Mouse (Mus musculus) small intestine, adult 2 months (tissue): ENCODE data around the gene Ccr8. TPM values are rescaled to one million over a fixed set of nuclear protein-coding genes. Genes with fewer than 3 reads are reported as not detected.
A peak's percentile ranks its signal among the peaks of the same experiment; 100 is the strongest.

Experiments
- H3K27ac ChIP-seq: fragments of 200-500 bp; 2 replicates; pipeline ENCODE4 v1.5.1; 2012; ENCODE audit warnings: low read depth, low read length, control low read depth, inconsistent platforms; ENCODE audit not compliant: insufficient read depth
- H3K27me3 ChIP-seq: fragments of 200-500 bp; 2 replicates; pipeline ENCODE4 v1.6.1; 2012; ENCODE audit warnings: mild to moderate bottlenecking, moderate library complexity, low read length, inconsistent platforms; ENCODE audit not compliant: control insufficient read depth, insufficient read depth
- H3K36me3 ChIP-seq: fragments of 200-500 bp; 2 replicates; pipeline ENCODE4 v1.6.1; 2012; ENCODE audit warnings: mild to moderate bottlenecking, low read length, control low read depth, inconsistent platforms; ENCODE audit not compliant: control insufficient read depth, insufficient read depth
- H3K4me1 ChIP-seq: fragments of 200-500 bp; 2 replicates; pipeline ENCODE4 v1.6.1; 2012; ENCODE audit warnings: low read length, inconsistent platforms, mixed read lengths; ENCODE audit not compliant: control insufficient read depth, insufficient read depth, insufficient read length
- H3K4me3 ChIP-seq: fragments of 200-500 bp; 2 replicates; pipeline ENCODE4 v1.5.1; 2012; ENCODE audit warnings: low read depth, mild to moderate bottlenecking, control low read depth, inconsistent platforms, low read length, moderate library complexity
- CTCF ChIP-seq: fragments of 200-500 bp; IDR thresholded peaks from 2 replicates; pipeline ENCODE4 v1.5.1; 2012; ENCODE audit warnings: low read depth, mild to moderate bottlenecking, control low read depth, inconsistent platforms, low read length, moderate library complexity, mixed read lengths; ENCODE audit not compliant: insufficient replicate concordance, insufficient read length; ENCODE audit errors: extremely low read depth
- POLR2A ChIP-seq: fragments of 200-500 bp; IDR thresholded peaks from 2 replicates; pipeline ENCODE4 v1.6.1; 2012; ENCODE audit warnings: low read depth, mild to moderate bottlenecking, control low read depth, inconsistent platforms, low read length, moderate library complexity
- WGBS: fragments of 180-500 bp; shearing (Covaris S2); methylation state at CpG from one replicate; pipeline ENCODE4 v1.1.7; 2018; 5-methylcytosine and 5-hydroxymethylcytosine counted together
- polyA plus RNA-seq: library from polyadenylated mRNA; depleted of rRNA; stranded (reverse); fragments of >200 nt; gene quantifications from 2 replicates; pipeline ENCODE4 v1.2.3, GENCODE M21; 2012

Ccr8 gene
- polyA plus RNA-seq, 1 experiment: 0.25 TPM

DNA sequence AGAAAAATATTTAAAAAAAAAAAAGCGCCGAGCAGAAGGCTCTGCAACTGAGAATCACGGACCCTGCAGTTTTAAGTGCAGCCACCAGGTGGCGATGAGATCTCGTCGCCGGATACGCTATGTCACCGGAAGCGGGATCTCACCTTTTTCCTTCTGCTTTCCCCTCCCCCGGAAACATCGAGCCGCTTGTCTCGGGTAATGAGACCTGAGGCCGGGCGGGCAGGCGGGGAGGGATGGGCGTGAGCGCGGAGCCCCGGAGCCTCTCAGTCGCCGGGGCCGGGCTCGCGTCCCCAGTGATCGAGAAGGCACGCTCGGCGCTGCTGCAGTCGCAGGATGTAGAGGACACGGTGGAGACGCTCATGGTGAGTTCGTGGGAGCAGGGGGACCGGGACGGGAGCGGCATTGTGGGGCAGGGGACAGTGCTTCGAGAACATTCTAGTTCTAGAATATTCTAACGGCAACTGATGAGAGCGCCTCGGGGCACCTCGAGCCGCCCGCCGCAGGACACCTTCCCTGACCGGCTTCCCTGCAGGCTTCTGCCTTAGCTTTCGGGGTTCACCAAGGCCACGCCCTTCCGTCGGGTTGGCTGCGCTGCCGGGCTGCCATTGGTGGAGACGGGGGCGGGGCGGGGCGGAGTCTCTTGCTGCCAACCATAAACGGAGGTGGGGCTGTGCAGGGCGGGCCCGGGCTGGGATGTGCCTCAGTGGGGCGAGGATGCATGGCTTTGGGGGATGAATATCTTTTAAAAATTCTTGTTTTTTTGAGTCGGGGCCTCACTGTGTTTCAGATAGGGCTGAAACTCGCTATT is 18.5 kb downstream of the Ccr8 start, which contains the start of gene Slc25a38:
Gene Slc25a38 (plus strand): TSS at position 164 of the 808 bp plus-strand sequence.
- peak within 1 kb of the TSS; percentile 89 for H3K4me3 ChIP-seq
- peak; percentile 86 for TF ChIP-seq POLR2A
- peak; percentile 90 for TF ChIP-seq CTCF
- no peaks in the 10 kb centered on the region for H3K27me3 ChIP-seq
- peak within 1 kb of the TSS; percentile 96 for H3K27ac ChIP-seq
- no peaks in the 10 kb centered on the region for H3K36me3 ChIP-seq
- H3K4me1 ChIP-seq: peaks cover 14% of the 10 kb centered on the region
- under 1% methylated on average over 62 of the region's 62 CpGs for WGBS

DNA sequence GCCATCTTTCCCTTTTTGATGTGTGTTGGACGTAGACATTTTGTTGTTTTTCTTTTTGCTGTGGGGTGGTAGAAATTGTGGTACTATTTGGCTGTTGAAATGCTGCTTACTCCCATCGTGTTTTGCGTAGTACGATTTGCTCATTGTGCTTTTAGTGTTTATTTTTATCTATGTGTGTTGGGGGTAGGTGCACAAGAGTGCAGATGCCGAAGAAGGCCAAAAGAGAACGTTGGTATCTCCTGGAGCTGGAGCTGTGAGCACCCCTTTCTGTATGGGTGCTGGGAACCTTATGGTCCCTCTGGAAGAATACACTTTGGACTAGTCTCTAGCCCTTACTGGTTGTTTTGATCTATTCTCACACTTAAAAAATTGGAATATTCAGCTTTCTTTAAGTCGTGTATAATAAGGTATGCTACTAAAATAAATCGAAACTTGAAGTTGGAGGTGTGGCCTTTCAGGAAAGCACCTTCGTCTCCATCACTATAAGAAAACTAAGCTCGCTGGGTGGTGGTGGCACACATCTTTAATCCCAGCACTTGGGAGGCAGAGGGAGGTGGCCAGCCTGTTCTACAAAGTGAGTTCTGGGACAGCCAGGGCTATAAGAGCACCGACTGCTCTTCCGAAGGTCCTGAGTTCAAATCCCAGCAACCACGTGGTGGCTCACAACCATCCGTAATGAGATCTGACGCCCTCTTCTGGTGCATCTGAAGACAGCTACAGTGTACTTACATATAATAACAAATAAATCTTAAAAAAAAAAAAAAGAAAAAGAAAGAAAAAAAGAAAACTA is 19.4 kb downstream of the Ccr8 start:
- no peak overlapping the region for H3K4me3 ChIP-seq
- H3K36me3 ChIP-seq: 0 out of 2 replicates have a peak, but pooled peaks cover under 1% of the 10 kb centered on the region
- WGBS: 75% methylated on average over 15 of the region's 15 CpGs

DNA sequence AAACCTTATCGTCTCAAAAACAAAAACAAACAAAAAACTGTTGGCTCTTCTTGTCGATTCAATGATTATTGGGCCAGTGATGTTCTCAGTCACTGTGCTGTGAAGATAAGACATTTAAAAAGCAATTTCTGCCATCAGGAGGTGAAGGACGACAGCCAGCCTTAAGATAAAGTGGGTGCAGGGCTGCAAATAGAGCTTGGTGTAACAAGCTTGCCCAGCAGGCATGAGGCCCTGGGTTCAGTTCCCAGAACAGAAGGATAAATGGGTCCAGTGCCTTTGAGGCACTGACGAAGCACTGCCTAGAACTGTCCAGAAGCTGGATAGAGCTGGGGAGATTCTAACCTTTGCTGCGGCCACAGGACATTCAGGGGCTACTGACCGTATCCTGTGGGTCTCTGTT is 20.6 kb downstream of the Ccr8 start:
- H3K4me1 ChIP-seq: peaks cover 18% of the 10 kb centered on the region
- no peak overlapping the region for H3K4me3 ChIP-seq
- 88% methylated on average over 6 of the region's 6 CpGs for WGBS
- H3K36me3 ChIP-seq: peaks cover 10% of the 10 kb centered on the region
- TF ChIP-seq POLR2A: no peak
- TF ChIP-seq CTCF: no peak
- H3K27ac ChIP-seq: no peak overlapping the region
- H3K27me3 ChIP-seq: no peaks in the 10 kb centered on the region

More for the DNA sequence above, 19.4 kb downstream of the Ccr8 start:
- no peak for TF ChIP-seq POLR2A
- TF ChIP-seq CTCF: no peak
- Histone ChIP-seq H3K27me3 (no peaks in the 10 kb centered on the region), H3K27ac (0 out of 2 replicates have a peak overlapping the region, but pooled peaks have one; percentile 10), H3K4me1 (peaks cover 18% of the 10 kb centered on the region)

DNA sequence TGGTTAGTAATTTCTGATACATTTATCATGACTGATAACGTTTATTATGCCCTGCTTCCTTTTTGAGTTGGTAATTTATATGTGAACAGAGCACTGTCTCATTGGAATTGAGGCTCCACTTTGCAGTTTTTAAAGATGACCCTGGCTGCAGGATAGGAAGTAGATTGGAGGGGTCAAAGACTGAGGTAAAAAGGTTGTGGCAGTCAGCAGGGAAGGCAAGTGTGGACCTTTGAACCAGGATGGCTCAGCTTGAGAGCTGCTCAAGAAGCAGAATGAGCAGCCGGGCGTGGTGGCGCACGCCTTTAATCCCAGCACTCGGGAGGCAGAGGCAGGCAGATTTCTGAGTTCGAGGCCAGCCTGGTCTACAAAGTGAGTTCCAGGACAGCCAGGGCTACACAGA is 21.5 kb downstream of the Ccr8 start:
- 56% methylated on average over 7 of the region's 7 CpGs for WGBS
- no peak for TF ChIP-seq CTCF

DNA sequence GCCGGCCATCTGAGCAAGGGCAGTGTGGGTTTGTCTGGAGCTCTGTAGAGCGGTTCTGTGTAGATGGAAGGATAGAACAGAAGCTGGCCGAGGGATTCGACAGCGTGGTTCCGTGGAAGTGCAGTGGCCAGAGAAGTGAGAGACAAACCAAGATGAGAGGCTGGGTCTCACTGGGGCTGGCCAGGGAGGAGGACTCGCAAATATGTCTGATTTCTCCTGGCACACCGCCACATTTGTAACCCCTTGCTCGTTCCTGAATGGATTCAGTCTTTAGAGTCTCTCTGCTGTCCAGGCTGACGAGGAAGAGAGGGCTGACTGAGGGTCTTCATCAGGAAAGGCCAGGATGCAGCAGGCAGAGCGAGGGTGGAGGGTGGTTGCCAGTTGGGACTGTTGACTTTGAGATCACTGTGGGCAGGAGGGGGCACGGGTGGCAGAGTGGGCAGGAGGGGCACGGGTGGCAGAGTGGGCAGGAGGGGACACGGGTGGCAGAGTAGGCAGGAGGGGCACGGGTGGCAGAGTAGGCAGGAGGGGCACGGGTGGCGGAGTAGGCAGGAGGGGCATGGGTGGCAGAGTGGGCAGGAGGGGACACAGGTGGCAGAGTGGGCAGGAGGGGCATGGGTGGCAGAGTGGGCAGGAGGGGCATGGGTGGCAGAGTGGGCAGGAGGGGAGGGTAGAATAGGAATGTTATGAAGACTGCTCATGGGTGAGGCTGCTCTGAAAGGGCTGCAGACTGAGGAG is 22.3 kb downstream of the Ccr8 start:
- Histone ChIP-seq H3K27me3 (no peaks in the 10 kb centered on the region), H3K27ac (peak overlapping the region; percentile 27; the same call in 1 of the 2 replicates)
- TF ChIP-seq CTCF (no peak), POLR2A (no peak)

More for the DNA sequence above, 21.5 kb downstream of the Ccr8 start:
- peaks cover 18% of the 10 kb centered on the region for H3K4me1 ChIP-seq
- H3K4me3 ChIP-seq: no peak overlapping the region
- no peaks in the 10 kb centered on the region for H3K27me3 ChIP-seq
- H3K36me3 ChIP-seq: peaks cover 19% of the 10 kb centered on the region
- H3K27ac ChIP-seq: 0 out of 2 replicates have a peak overlapping the region, but pooled peaks have one; percentile 27

DNA sequence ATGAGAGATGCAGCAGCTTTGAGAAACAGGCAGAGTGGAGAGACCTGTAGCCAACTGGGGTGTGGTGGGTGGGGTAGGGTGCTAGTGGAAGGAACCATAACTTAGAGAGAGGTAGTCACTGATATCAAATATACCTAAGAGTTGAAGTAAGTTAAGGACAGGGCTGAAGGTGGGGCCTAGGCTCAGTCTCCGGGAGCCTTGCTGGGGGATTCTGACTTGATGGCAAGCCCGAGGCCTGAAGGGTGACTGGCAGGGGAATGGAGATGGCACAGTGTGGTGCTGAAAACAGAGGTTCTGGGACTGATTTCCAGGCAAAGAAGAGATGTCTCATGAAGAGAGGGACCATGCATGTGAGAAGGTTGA is 22.9 kb downstream of the Ccr8 start:
- Histone ChIP-seq H3K27me3 (no peaks in the 10 kb centered on the region), H3K4me3 (no peak overlapping the region), H3K36me3 (peaks cover 29% of the 10 kb centered on the region), H3K4me1 (peaks cover 18% of the 10 kb centered on the region), H3K27ac (no peak overlapping the region)
- TF ChIP-seq POLR2A (no peak), CTCF (no peak)
- WGBS: 96% methylated on average over 2 of the region's 2 CpGs

More for the DNA sequence above, 22.3 kb downstream of the Ccr8 start:
- H3K4me3 ChIP-seq: no peak overlapping the region
- 92% methylated on average over 17 of the region's 17 CpGs for WGBS
- peaks cover 25% of the 10 kb centered on the region for H3K36me3 ChIP-seq
- H3K4me1 ChIP-seq: peaks cover 18% of the 10 kb centered on the region
